In genomic region chr16:14158936-14159745, GRCm38 (mm10) we compare ENCODE assay signal across 8 mouse cellular contexts. TPM values are rescaled to one million over a fixed set of nuclear protein-coding genes. Genes with fewer than 3 reads are reported as not detected.
A peak's percentile ranks its signal among the peaks of the same experiment; 100 is the strongest.
DNase-seq lines count a peak whose midpoint lies in the region; ATAC-seq lines count a peak whose summit lies in the region.

No protein-coding gene starts in this region.

- peak; percentile 94 for ATAC-seq in hindbrain, embryonic 11.5 days (ENCODE audit: low FRiP score)

- under 1% methylated on average over 42 of the region's 58 CpGs for WGBS in hindbrain, embryonic 11.5 days

- DNase-seq in Muller cell, postnatal 12 days (ENCODE audit: inconsistent ontology term): peak; percentile 100
- peak; percentile 100 for DNase-seq in cerebellum, adult 9-11 months
- DNase-seq in frontal cortex, adult 2 months (ENCODE audit: extremely low spot score in 1 of 2, low spot score in 1 of 2): peak; percentile 98 to 99
- DNase-seq in hindbrain, embryonic 11.5 days (ENCODE audit: low spot score): peak; percentile 99
- peak; percentile 97 to 98 for DNase-seq in layer of hippocampus, postnatal 10 days (ENCODE audit: low spot score in 2 of 2)
- DNase-seq in lung, postnatal 10 days: peak; percentile 100
- DNase-seq in ovary, postnatal 36 days (ENCODE audit: low spot score): peak; percentile 99
- DNase-seq in thymus, postnatal 25 days: peak; percentile 100

- H3K36me3 ChIP-seq in hindbrain, embryonic 11.5 days (ENCODE audit: control insufficient read depth, insufficient read depth, low read length): no peaks in the 10 kb centered on the region

- H3K9me3 ChIP-seq in hindbrain, embryonic 11.5 days (ENCODE audit: control insufficient read depth, low read length): no peaks in the 10 kb centered on the region

- H3K4me1 ChIP-seq in hindbrain, embryonic 11.5 days (replicated peaks; ENCODE audit: control insufficient read depth, insufficient read depth, low read length): no peaks in the 10 kb centered on the region

- H3K9ac ChIP-seq in hindbrain, embryonic 11.5 days (ENCODE audit: low read depth, low read length): peak overlapping the region; percentile 83

- peak overlapping the region; percentile 73 for H3K27ac ChIP-seq in hindbrain, embryonic 11.5 days (ENCODE audit: low read depth, low read length)

- peak overlapping the region; percentile 78 for H3K4me3 ChIP-seq in hindbrain, embryonic 11.5 days (ENCODE audit: low read depth, low read length)

- H3K4me2 ChIP-seq in hindbrain, embryonic 11.5 days (replicated peaks; ENCODE audit: low read depth, low read length): peak overlapping the region; percentile 43

- H3K27me3 ChIP-seq in hindbrain, embryonic 11.5 days (ENCODE audit: control insufficient read depth, insufficient read depth, low read length): no peaks in the 10 kb centered on the region

RNA-seq across cellular contexts. Expression of gene Nde1, which starts 3.9 kb away (rescaled TPM):
- 27.1 and 27.3 TPM in 2 replicates for polyA plus RNA-seq in frontal cortex, adult 2 months (2012; rRNA removed)
- polyA plus RNA-seq in hindbrain, embryonic 11.5 days (2014; fragmentation: Nextera tagmentation; extraction: Ambion mirVana): 144 and 148 TPM in 2 replicates
- total RNA-seq in layer of hippocampus, postnatal 10 days (2021): 10 to 100 TPM; 25.8 to 26.5 TPM

RNA-seq across cellular contexts. Expression of gene Marf1, which starts 4.0 kb away (rescaled TPM):
- 39.0 and 40.5 TPM in 2 replicates for polyA plus RNA-seq in frontal cortex, adult 2 months (2012; rRNA removed)
- 18.1 and 24.2 TPM in 2 replicates for polyA plus RNA-seq in hindbrain, embryonic 11.5 days (2014; fragmentation: Nextera tagmentation; extraction: Ambion mirVana)
- total RNA-seq in layer of hippocampus, postnatal 10 days (2021): 10 to 100 TPM; 43.6 to 45.2 TPM

Comparison
In these comparisons a context has a peak if more than half of its experiments do, and no peak if none do; other contexts are left out.
1. Peak in every context shown above with its lines: DNase-seq, ATAC-seq, H3K4me3 ChIP-seq and H3K27ac ChIP-seq.